Mouse (Mus musculus) hindbrain, embryonic 11.5 days (tissue): ENCODE data around the gene Slc25a30. TPM values are rescaled to one million over a fixed set of nuclear protein-coding genes. Genes with fewer than 3 reads are reported as not detected.
"Not testable (repeated sequence)": the region's sequence is repeated elsewhere in the genome, so short reads cannot be mapped to it uniquely, and the experiment has no call there.

Source experiments
- ATAC-seq: fragments of 200-750 bp; cut with Nextera tagmentation; 2 replicates; pipeline ENCODE4 v1.8.0; 2017; ENCODE audit warnings: mild to moderate bottlenecking, moderate TSS enrichment, moderate library complexity; ENCODE audit not compliant: low FRiP score
- DNase-seq: peaks from one replicate; pipeline ENCODE4 v3.0.0-alpha.2; 2015; ENCODE audit warnings: low spot score
- H3K27ac ChIP-seq: fragments of 300-500 bp; sonication (generic); 2 replicates; pipeline ENCODE4 v1.5.1; 2014; ENCODE audit warnings: mild to moderate bottlenecking, low read depth, low read length
- H3K27me3 ChIP-seq: fragments of 300-500 bp; sonication (generic); 2 replicates; pipeline ENCODE4 v1.6.1; 2014; ENCODE audit warnings: mild to moderate bottlenecking, low read length, moderate library complexity, mixed read lengths; ENCODE audit not compliant: control insufficient read depth, insufficient read depth
- H3K36me3 ChIP-seq: fragments of 300-500 bp; sonication (generic); 2 replicates; pipeline ENCODE4 v1.6.1; 2014; ENCODE audit warnings: mild to moderate bottlenecking, low read length, moderate library complexity, mixed read lengths; ENCODE audit not compliant: control insufficient read depth, insufficient read depth
- H3K4me1 ChIP-seq: fragments of 300-500 bp; sonication (generic); replicated peaks from 2 replicates; pipeline ENCODE4 v1.6.1; 2014; ENCODE audit warnings: low read length, mixed read lengths; ENCODE audit not compliant: control insufficient read depth, insufficient read depth
- H3K4me2 ChIP-seq: fragments of 300-500 bp; sonication (generic); replicated peaks from 2 replicates; pipeline ENCODE4 v1.6.1; 2014; ENCODE audit warnings: mild to moderate bottlenecking, low read depth, low read length
- H3K4me3 ChIP-seq: fragments of 300-500 bp; sonication (generic); 2 replicates; pipeline ENCODE4 v1.5.1; 2014; ENCODE audit warnings: low read depth, low read length
- H3K9ac ChIP-seq: fragments of 300-500 bp; sonication (generic); 2 replicates; pipeline ENCODE4 v1.6.1; 2014; ENCODE audit warnings: low read depth, low read length
- H3K9me3 ChIP-seq: fragments of 300-500 bp; sonication (generic); 2 replicates; pipeline ENCODE4 v1.6.1; 2016; ENCODE audit warnings: low read length; ENCODE audit not compliant: control insufficient read depth
- WGBS: fragments of 180-500 bp; shearing (Covaris S2); extraction: QIAGEN DNeasy Blood & Tissue Kit; methylation state at CpG from one replicate; pipeline ENCODE4 v1.1.7; 2014; 5-methylcytosine and 5-hydroxymethylcytosine counted together
- polyA plus RNA-seq: library from polyadenylated mRNA; unstranded; fragments of >200 nt; fragmentation: Nextera tagmentation; extraction: Ambion mirVana; gene quantifications from 2 replicates; pipeline ENCODE4 v1.2.1, GENCODE M21; 2014

Gene Slc25a30
- 9.3 and 11.3 TPM in 2 replicates for polyA plus RNA-seq

DNA sequence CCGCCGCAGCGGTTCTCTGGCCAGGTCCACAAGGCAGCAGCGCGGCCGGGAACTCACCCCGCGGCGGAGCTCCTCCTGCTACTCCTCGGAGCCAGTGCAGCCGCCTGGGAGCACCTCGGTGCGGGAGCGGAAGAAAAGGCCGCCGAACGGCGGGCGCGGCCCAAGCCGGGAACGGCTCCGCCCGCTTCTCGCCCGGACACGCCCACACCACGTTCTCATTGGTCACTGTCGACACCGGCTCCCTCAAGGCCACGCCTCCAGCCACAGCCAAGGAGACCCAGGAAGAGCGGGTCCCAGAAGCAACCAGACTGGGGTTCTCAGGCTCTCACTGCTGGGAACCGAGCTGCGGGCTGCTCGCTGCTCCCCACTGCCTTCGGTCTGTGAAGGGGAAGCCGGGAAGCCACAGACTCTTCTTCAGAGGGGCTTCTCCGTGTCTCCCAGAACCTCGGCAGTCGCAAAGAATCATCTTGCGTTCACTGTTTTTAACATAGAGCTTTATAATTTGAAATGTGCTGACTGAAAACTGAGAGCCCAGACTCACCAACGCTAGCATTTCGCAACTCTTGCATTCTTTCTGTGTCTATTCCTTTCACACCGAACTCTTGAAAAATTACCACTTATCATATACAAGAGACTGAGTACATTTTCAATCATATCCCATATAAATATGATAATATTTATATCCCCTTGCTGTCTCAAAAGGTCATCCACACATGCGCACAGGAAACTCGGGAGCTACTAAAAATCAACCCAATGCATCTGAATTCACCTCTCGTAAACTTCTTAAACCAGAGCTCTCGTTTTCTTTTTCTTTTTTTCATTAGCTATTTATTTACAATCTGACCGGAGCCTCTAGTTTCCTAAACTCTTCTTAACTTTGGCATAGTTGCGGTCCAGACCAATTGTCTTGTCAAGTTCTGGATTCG, at the start of gene Slc25a30:
Gene Slc25a30 (minus strand): TSS at position 170 of the 926 bp plus-strand sequence.
- no peaks in the 10 kb centered on the region for H3K27me3 ChIP-seq
- no peaks in the 10 kb centered on the region for H3K9me3 ChIP-seq
- no peaks in the 10 kb centered on the region for H3K4me1 ChIP-seq
- DNase-seq (peak; percentile 96), ATAC-seq (peak; percentile 99)
- H3K4me3 ChIP-seq = peak within 1 kb of the TSS; percentile 62
- H3K4me2 ChIP-seq = peak within 1 kb of the TSS; percentile 76
- peak within 1 kb of the TSS; percentile 91 for H3K27ac ChIP-seq
- H3K36me3 ChIP-seq = no peaks in the 10 kb centered on the region
- peak within 1 kb of the TSS; percentile 90 for H3K9ac ChIP-seq
- 8% methylated on average over 49 of the region's 51 CpGs for WGBS

DNA sequence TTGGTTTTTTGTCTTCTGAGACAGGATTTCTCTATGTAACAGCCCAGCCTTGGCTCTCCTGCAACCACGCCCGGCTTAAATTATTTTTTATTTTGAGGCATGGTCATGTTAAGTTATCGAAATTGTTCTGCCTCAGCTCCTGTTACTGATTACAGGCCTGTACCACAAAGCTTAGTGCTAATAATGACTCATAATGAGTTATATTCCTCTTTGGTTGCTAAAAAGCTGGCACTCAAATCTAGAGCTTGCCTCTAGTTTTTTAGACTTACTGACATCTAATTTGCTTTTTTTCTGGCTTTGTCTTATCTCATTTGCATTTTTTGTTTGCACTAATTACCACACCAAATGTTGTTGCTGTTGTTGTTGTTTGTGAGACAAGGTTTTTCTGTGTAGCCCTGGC, 49.7 kb upstream of the Slc25a30 start:
- no peak for DNase-seq
- Histone ChIP-seq H3K4me2 (no peak overlapping the region), H3K27me3 (no peaks in the 10 kb centered on the region), H3K9me3 (no peaks in the 10 kb centered on the region), H3K9ac (no peak overlapping the region), H3K4me1 (no peaks in the 10 kb centered on the region; the same call in 1 of the 2 replicates), H3K4me3 (no peak overlapping the region), H3K36me3 (no peaks in the 10 kb centered on the region), H3K27ac (no peak overlapping the region)
- 94% methylated on average over 3 of the region's 3 CpGs for WGBS
- no peak for ATAC-seq

DNA sequence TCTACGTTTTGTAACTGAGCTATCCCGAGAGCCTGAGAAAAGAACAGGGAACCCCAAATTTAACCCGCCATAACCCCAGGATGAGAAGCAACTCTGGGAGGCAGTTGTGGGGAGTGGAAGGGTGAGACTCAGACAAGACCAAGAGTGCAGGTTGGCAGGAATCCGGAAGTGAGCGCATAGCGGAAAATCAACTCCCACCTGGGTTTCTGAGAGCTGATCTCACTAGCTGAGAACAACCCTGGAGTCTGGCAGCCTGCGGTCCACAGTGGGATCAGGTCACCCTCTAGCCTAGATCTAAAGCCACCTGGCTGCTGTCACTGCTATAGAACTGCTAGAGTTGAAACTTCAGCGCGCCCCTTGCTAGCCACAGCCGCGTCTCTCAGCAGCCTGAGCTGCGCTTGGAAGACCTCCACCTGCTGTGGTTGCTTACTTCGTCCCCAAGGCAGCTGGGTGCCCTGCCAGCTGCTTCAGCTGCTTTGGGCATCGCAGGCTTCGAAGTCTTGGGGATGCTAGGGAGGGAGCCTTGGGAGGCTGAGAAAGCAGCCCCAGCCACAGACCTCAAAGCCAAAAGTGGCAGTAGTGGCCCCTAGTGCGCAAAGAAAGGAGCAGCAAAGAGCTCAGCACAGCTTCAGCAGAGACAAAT, 48.0 kb upstream of the Slc25a30 start:
- Histone ChIP-seq H3K9ac (peak overlapping the region; percentile 77), H3K36me3 (no peaks in the 10 kb centered on the region), H3K4me3 (peak overlapping the region; percentile 43), H3K27me3 (no peaks in the 10 kb centered on the region), H3K4me2 (peak overlapping the region; percentile 64), H3K27ac (peak overlapping the region; percentile 80), H3K4me1 (no peaks in the 10 kb centered on the region; the same call in 1 of the 2 replicates), H3K9me3 (no peaks in the 10 kb centered on the region)
- under 1% methylated on average over 16 of the region's 16 CpGs for WGBS
- peak; percentile 48; the same call in 1 of the 2 replicates for ATAC-seq
- DNase-seq = no peak

DNA sequence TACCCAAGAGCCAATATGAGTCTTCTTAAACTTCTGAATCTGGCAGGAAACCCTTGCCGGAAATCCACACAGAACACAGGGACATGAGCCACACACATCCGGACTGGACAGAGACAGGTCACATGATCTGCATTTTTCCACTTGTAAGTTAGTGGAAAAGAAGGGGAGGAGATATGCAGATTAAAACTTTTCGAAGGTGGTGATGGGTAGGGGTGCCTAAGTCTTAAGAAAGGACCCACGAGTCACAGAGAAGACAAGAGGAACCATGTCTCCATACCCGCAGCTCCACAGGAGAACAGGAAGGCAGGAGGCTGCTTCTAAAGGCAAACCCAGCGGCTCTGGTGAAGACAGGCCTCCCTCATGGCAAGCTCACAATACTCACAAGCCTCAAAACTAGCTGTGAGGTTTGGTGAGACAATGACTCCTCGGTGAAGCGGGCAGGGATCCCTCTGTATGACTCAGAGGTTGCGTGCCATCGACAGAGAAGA, 47.5 kb upstream of the Slc25a30 start:
- 0% methylated on average over 10 of the region's 10 CpGs for WGBS
- peak; percentile 86 for ATAC-seq
- no peaks in the 10 kb centered on the region for H3K9me3 ChIP-seq

DNA sequence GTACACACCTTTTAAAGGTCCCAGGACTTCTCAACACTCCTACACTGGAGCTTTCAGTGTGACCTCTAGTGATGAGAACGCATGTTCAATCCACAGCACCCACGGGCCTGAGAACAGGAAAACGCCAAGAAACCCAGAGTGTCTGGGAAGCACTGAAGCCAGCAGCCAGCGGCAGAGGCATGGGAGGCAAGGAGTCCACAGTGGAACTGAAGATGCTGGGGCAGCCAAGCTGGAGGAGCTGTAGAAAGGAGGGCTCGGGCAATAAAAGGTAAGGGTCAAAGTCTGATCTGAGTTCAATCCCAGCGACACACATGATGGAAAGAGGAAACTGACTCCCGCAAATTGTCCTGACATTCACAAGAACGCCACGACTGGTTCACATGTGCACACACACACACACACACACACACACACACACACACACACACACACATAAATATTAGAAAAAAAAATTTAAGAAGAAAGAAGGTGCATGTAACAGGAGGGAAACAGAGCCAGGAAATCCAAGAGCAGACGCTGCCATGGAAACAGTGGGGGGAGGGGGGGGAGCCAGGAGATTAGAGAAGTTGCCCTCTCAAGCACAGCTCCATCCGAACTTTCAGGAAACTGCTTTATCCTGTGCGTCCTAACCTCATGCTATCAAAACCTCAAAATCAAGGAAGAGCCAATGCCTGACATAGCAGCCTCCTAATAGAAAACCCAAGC, 46.9 kb upstream of the Slc25a30 start:
- Histone ChIP-seq H3K4me3 (peak overlapping the region; percentile 43), H3K27ac (peak overlapping the region; percentile 80), H3K27me3 (peaks cover 3% of the 10 kb centered on the region; the same call in 1 of the 2 replicates), H3K9ac (peak overlapping the region; percentile 34; the same call in 1 of the 2 replicates), H3K36me3 (no peaks in the 10 kb centered on the region), H3K9me3 (no peaks in the 10 kb centered on the region), H3K4me2 (peak overlapping the region; percentile 64), H3K4me1 (no peaks in the 10 kb centered on the region; the same call in 1 of the 2 replicates)
- DNase-seq (peak; percentile 43), ATAC-seq (peak; percentile 26; the same call in 1 of the 2 replicates)
- WGBS = 7% methylated on average over 12 of the region's 12 CpGs

More for the DNA sequence above, 47.5 kb upstream of the Slc25a30 start:
- Histone ChIP-seq H3K36me3 (no peaks in the 10 kb centered on the region), H3K4me2 (peak overlapping the region; percentile 64), H3K9ac (peak overlapping the region; percentile 77), H3K4me3 (peak overlapping the region; percentile 43), H3K4me1 (no peaks in the 10 kb centered on the region; the same call in 1 of the 2 replicates), H3K27ac (peak overlapping the region; percentile 80), H3K27me3 (no peaks in the 10 kb centered on the region)
- DNase-seq = peak; percentile 76

DNA sequence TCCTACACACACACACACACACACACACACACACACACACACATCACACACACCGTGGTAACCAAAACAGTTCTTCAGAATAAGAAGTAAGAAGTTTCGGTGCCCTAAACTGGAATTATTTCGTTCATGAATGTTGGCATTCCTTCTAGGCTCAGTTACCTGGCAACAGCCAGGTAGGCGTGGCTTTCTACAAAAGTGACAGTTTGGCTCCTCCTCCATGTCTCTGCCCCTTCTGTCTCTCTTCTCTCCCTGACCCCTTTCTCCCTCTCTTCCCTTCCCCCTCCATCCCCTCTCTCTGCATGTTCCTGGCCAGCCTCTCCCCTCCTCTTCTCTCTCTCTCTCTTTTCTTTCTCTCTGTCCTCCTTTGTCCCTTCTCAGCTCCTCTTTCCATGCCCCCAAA, 46.1 kb upstream of the Slc25a30 start:
- Histone ChIP-seq H3K9me3 (no peaks in the 10 kb centered on the region), H3K9ac (no peak overlapping the region), H3K4me2 (0 out of 2 replicates have a peak overlapping the region, but pooled peaks have one; percentile 64), H3K4me1 (no peaks in the 10 kb centered on the region; the same call in 1 of the 2 replicates), H3K36me3 (no peaks in the 10 kb centered on the region), H3K27me3 (peaks cover 5% of the 10 kb centered on the region; the same call in 1 of the 2 replicates), H3K27ac (peak overlapping the region; percentile 80; the same call in 1 of the 2 replicates), H3K4me3 (no peak overlapping the region)
- peak; percentile 53 for DNase-seq
- WGBS = 22% methylated on average over 4 of the region's 4 CpGs
- ATAC-seq = no peak

DNA sequence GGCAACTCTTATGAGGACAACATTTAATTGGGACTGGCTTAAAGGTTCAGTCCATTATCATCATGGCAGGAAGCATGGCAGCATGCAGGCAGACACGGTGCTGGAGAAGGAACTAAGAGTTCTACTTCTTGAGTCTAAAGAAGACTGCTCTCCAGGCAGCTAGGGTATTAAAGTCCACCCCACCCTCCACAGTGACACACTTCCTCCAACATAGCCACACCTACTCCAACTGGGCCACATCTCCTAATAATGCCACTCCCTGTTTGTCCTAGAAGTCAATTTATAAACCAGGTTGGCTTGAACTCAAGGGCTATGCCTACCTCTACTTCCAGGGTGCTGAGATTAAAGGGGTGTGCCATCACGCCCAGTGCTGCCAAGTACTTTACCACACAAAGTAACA, 45.2 kb upstream of the Slc25a30 start:
- Histone ChIP-seq H3K4me2 (no peak overlapping the region), H3K9ac (no peak overlapping the region), H3K4me3 (no peak overlapping the region), H3K4me1 (no peaks in the 10 kb centered on the region; the same call in 1 of the 2 replicates), H3K36me3 (no peaks in the 10 kb centered on the region), H3K9me3 (no peaks in the 10 kb centered on the region), H3K27ac (no peak overlapping the region), H3K27me3 (peaks cover 5% of the 10 kb centered on the region; the same call in 1 of the 2 replicates)
- DNase-seq (no peak), ATAC-seq (no peak)
- 96% methylated on average over 2 of the region's 2 CpGs for WGBS

DNA sequence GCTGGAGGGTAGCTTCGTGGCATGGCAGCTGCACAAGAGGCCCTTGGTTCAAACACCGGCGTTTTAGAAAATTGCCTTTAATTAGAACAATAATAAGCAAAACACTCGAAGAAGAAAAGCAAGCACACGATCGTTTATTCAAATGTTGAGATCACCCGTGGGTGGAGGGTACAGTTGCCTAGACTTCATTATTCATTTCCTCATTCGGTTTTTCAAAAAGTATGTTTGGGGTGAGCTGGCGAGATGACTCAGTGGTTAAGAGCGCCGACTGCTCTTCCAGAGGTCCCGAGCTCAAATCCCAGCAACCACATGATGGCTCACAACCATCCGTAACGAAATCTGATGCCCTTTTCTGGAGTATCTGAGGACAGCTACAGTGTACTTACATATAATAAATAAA, 43.0 kb upstream of the Slc25a30 start:
- H3K36me3 ChIP-seq, H3K4me1 ChIP-seq, DNase-seq, H3K9ac ChIP-seq, H3K27ac ChIP-seq, H3K4me3 ChIP-seq, H3K9me3 ChIP-seq, H3K4me2 ChIP-seq, H3K27me3 ChIP-seq, ATAC-seq: not testable (repeated sequence)
- WGBS = 64% methylated on average over 14 of the region's 14 CpGs
